Mouse (Mus musculus) naive thymus-derived CD4-positive, alpha-beta T cell, adult 5 months (primary cell): ENCODE measurements around the gene Kif1a. TPM values are rescaled to one million over a fixed set of nuclear protein-coding genes. Genes with fewer than 3 reads are reported as not detected.

Experiments
- polyA plus RNA-seq: library from polyadenylated mRNA; unstranded; fragments of 100-300 nt; shearing (Covaris generic); gene quantifications from one replicate; pipeline ENCODE4 v1.2.1, GENCODE M21; 2017

The Kif1a gene
- not detected for polyA plus RNA-seq

DNA sequence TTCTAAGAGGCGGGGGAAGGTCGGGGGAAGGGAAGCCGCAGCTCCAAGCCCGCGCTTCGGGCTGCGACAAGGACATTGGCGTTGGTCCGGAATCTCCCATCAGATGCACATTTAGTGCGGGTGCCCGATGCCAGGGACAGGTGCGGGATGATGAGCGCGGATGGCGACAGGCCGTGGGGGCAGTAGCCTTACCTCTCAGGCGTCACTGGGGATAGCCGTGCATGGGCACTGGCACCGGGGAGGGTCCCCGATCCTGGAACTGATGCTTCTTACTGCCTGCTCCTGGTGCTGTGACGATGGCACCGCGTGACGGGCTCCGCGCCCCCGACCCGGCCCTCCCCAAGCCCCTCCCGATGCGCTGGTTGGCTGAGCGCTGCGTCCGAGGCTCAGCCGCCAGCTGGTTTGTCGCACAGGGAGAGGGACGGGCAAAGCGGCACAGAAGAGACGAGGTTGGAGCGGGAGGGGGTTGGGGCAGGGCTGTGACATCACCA lies at the start of gene Kif1a:
Kif1a (minus strand) TSS at position 381 of the 491 bp plus-strand sequence.

DNA sequence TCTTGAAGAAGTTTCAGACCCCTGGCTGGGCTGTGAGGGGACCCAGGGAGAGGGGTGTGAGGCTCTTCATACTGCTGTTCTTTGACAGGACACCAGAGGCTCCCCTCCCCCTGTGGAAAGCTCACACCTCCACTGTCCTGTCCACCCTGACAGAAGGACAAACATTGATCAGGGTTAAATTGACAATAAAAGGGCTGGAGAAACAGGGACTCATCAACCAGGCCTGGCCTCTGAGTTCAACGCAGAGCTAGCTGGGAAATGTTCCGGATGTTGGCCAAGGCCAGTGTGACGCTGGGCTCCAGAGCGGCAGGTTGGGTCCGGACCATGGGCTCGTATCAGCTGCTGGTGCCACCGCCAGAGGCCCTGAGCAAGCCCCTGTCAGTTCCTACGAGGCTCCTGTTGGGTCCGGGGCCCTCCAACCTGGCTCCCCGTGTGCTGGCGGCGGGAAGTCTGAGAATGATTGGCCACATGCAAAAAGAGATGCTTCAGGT lies 33.3 kb upstream of the Kif1a start, which contains the start of gene Agxt:
Agxt (plus strand) TSS at position 205 of the 491 bp plus-strand sequence.

GRCm38 (mm10) chr1:93006061-93006460 lies 95.7 kb downstream of the Kif1a start, which contains the start of gene Aqp12:
Gene Aqp12, plus strand, starts transcription at chr1:93006334.

Other genes with a start within 250 kb of the Kif1a start
- gene Ankmy1, start 199.0 kb downstream of the Kif1a start, polyA plus RNA-seq: 0.85 TPM
- 11.6 TPM for gene Dusp28, start 195.0 kb downstream of the Kif1a start, polyA plus RNA-seq
- 117 TPM for gene Rnpepl1, start 191.2 kb downstream of the Kif1a start, polyA plus RNA-seq
- gene Capn10, start 167.6 kb downstream of the Kif1a start, polyA plus RNA-seq: 10.9 TPM
- gene Gpr35, start 151.1 kb downstream of the Kif1a start, polyA plus RNA-seq: not detected
- not detected for gene Aqp12, start 95.6 kb downstream of the Kif1a start, polyA plus RNA-seq
- not detected for gene Agxt, start 33.3 kb upstream of the Kif1a start, polyA plus RNA-seq
- gene 2310007B03Rik, start 59.0 kb upstream of the Kif1a start, polyA plus RNA-seq: not detected
- not detected for gene Crocc2, start 66.8 kb upstream of the Kif1a start, polyA plus RNA-seq
- not detected for gene Sned1, start 133.9 kb upstream of the Kif1a start, polyA plus RNA-seq
- 7.9 TPM for gene Mterf4, start 204.0 kb upstream of the Kif1a start, polyA plus RNA-seq
- 39.5 TPM for gene Ppp1r7, start 240.9 kb upstream of the Kif1a start, polyA plus RNA-seq
- 0.31 TPM for gene Pask, start 241.5 kb upstream of the Kif1a start, polyA plus RNA-seq